Mouse (Mus musculus) liver, adult 2 months (tissue): Measurements from ENCODE around the gene Ube4b.

Experiments
- CTCF ChIP-seq: fragments of 200-500 bp; IDR thresholded peaks from 2 replicates; pipeline ENCODE4 v1.5.1; 2011; ENCODE audit warnings: low read depth, low read length, control low read depth
- POLR2A ChIP-seq: fragments of 200-500 bp; IDR thresholded peaks from 2 replicates; pipeline ENCODE4 v1.6.1; 2011; ENCODE audit warnings: low read length, control low read depth; ENCODE audit not compliant: insufficient read depth; ENCODE audit errors: extremely low read depth

GRCm38 (mm10) chr4:149425801-149426292 lies 702 bp downstream of the Ube4b start:
- TF ChIP-seq POLR2A (no peak), CTCF (no peak)
